Mouse (Mus musculus) spleen, embryonic (tissue): ENCODE data around the gene Adora1.

Source experiments
- CTCF ChIA-PET: fragments of 350-600 bp; sonication (Branson Sonifier 250); formaldehyde crosslinking; loops from one replicate; lab custom pipeline; 2022; lab: Charles Lee

Adora1 gene

DNA sequence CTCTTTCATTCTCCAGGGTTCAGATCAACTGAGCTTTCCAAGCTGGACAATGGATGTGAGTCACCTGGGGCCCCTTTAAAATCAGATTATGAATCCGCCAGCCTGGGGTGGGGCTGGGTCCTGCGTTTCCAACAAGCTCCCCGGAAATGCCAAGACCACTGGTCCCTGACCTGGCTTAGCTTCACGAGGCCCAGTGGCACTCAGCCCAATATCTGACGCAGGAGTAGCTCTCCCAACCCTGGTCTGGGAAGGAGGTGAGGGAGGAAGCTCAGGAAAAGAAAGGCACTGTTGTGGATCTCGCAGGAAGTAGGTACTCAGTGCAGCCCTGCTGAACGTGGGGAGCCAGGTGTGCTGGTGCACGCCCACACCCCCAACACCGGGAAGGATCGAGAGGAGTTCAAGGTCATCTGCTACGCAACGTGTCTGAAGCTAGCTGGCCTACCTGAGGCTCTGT lies 18.2 kb downstream of the Adora1 start:
- CTCF ChIA-PET, result interaction anchor here (0.6 kb wide), 1 partner anchor 78 kb away, joined by 14 read pairs; no protein-coding TSS in a partner anchor

DNA sequence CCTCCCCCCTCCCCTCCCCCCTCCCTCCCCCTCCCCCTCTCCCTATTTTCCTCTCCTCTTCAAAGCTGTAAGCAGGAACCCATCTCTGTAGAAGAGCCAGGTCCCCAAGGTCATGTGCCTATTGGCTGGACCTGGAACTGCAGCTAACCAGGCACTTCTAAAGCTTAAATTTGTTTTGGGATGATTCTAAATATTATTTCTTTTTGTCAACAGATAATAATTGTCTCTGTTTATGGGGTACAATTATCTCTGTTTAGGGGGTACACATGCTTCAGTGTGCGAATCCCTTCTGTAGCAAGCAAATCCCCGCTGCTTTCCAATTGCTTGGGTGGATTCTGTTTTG lies 18.6 kb downstream of the Adora1 start:
- CTCF ChIA-PET, result interaction anchor here (0.6 kb wide), 1 partner anchor 77 kb away, joined by 14 read pairs; no protein-coding TSS in a partner anchor

- CTCF ChIA-PET, result interaction anchor here (0.6 kb wide), 1 partner anchor 77 kb away, joined by 14 read pairs; no protein-coding TSS in a partner anchor
These were observed 19.2 kb downstream of the Adora1 start for GRCm38 (mm10) chr1:134215751-134216628.

GRCm38 (mm10) chr1:134215059-134215458 lies 20.2 kb downstream of the Adora1 start:
- CTCF ChIA-PET, result no interaction called here

GRCm38 (mm10) chr1:134213405-134213804 lies 21.8 kb downstream of the Adora1 start:
- CTCF ChIA-PET, result no interaction called here

DNA sequence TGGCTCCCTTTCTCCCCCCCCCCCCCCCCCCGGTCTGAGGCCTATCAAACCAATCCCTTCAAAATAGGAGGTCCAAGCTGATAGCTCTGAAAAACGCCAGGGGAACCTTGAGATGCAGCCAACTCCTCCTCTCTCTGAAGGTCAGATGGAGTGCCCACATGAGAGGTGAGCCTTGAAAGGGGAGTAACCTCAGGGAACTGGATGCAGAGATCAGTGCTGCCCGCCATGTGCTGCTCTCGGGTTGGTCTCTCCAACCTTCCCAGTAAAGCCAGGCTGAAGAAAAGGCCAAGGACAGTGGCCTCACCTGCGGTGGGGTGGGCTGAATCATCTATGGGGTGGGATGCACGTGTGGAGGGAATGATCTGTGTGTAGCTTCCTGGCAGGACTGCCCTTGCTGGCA lies 22.9 kb downstream of the Adora1 start:
- CTCF ChIA-PET, result interaction anchor here (0.6 kb wide), 1 partner anchor 14 kb away, joined by 8 read pairs; no protein-coding TSS in a partner anchor

- CTCF ChIA-PET, result no interaction called here
These were observed 23.6 kb downstream of the Adora1 start for GRCm38 (mm10) chr1:134211631-134212030.

DNA sequence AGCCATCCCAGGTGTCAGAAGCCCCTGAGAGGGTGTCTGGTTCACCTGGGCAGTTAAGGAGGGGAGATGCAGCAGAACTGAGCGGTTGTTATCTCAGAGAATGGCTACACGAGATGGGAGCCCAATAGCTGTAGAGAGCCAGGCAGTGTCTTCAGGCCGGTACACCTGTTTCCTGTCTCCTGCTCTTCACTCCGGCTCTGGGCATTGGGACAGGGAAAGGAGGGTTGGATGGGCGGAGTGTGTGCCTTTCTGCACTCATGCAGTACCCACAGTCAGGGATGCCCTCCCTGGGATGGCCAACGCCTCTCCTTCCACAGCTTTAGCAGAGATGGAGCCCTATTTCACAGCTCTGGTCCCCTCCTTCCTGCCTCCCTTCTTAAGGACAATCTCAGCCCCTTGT lies 24.2 kb downstream of the Adora1 start:
- CTCF ChIA-PET, result no interaction called here

DNA sequence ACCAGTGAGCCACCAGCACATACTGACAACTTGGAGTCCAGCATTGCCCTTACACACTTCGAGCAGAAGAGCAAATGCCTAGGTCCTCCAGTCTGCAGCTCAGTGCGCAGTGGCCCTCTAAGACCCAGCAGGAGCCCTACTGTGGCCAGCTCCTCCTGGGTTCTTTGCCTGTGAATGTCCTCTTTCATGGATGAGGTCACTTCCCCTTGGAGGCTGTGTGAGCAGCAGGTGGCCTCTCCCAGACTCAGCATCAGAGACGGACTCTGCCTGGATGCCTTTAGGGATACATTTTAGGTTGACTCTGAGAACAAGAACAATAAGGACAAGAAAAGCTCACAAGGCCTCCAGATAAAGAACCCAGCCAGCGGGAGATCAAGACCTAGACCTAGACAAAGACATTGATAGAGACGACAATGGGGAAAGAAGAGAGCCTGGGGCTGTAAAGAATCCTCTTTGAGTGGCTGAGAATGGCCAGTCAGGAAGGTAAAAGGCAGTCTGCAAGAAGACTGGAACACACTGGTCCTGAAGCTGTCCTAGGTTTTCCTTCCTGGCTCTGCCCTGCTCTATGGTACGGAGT lies 25.0 kb downstream of the Adora1 start:
- CTCF ChIA-PET, result no interaction called here

- CTCF ChIA-PET, result no interaction called here
These were observed 29.1 kb downstream of the Adora1 start for GRCm38 (mm10) chr1:134206085-134206484.

- CTCF ChIA-PET, result no interaction called here
These were observed 29.8 kb downstream of the Adora1 start for GRCm38 (mm10) chr1:134205296-134206018.

- CTCF ChIA-PET, result no interaction called here
These were observed 31.0 kb downstream of the Adora1 start for GRCm38 (mm10) chr1:134204230-134204629.

DNA sequence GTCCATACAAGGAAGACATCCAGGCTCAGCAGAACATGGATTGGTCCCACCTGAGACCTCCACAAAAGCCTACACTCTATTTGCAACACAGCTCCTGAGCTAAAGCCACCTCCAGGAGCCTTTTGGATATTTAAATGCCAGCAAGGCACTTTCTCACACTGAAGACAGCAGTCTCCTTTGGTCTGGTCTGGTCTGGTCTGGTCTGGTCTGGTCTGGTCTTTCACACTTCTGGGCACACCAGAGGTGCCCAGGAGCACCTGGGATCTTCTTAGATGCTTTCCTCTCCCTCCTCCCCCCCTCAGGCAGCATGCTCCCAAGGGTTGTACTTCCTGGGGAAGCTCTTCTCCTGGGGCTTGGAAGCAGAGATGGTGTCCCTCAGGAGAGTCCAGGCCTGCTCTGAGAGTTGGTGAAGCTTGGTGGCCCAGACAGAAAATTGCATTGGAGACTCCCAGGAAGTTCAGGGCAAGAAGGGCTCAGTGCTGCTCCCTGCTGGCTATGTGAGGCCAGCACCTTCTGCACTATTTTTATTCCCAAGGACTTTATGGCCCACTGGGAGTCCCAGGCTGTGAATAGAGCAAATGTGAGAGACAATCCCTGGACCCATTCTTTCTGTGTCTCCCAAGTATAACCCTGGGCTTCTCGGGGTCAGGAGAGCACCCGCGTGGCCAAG lies 33.3 kb downstream of the Adora1 start:
- CTCF ChIA-PET, result no interaction called here

DNA sequence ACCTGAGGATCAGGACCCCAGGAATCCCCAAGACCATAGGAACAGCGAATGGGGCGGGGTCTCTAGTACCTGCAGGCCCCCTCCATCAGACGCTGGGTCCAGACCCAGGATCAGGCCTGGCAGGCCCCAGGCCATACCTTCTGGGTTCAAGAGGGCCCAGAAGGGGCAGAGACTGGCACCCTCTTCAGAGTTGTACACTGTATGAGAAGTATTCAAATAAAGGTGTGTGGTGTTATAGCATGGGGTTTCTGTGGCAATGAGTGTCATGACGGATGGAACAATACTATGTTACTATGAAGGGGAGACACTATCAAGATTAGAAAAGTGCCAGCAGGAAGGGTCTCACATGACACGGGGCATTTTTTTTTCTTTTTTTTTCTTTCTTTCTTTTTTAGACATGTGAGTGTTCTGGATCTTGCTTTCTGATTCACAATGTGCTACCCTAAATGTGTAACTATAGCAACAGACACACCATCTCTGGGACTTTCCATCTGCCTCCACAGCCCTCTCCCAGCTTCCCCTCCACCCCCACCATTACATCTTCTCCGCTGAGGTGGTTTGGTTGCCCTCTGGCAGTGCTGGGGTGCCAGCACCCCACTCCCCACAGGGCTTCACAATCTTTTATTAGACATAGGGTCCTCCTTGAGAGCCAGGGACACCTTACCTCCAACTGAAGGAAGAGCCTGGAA lies 34.1 kb downstream of the Adora1 start:
- CTCF ChIA-PET, result no interaction called here

GRCm38 (mm10) chr1:134200481-134200880 lies 34.8 kb downstream of the Adora1 start:
- CTCF ChIA-PET, result interaction anchor here (0.7 kb wide), 1 partner anchor 44 kb away, joined by 3 read pairs; no protein-coding TSS in a partner anchor

GRCm38 (mm10) chr1:134198197-134198995 lies 36.8 kb downstream of the Adora1 start:
- CTCF ChIA-PET, result interaction anchor here (0.5 kb wide), 1 partner anchor 14 kb away, joined by 8 read pairs; no protein-coding TSS in a partner anchor

GRCm38 (mm10) chr1:134197325-134197982 lies 37.8 kb downstream of the Adora1 start:
- CTCF ChIA-PET, result no interaction called here

GRCm38 (mm10) chr1:134196386-134196785 lies 38.8 kb downstream of the Adora1 start:
- CTCF ChIA-PET, result interaction anchor here (0.8 kb wide), 1 partner anchor 47 kb away, joined by 3 read pairs; no protein-coding TSS in a partner anchor

DNA sequence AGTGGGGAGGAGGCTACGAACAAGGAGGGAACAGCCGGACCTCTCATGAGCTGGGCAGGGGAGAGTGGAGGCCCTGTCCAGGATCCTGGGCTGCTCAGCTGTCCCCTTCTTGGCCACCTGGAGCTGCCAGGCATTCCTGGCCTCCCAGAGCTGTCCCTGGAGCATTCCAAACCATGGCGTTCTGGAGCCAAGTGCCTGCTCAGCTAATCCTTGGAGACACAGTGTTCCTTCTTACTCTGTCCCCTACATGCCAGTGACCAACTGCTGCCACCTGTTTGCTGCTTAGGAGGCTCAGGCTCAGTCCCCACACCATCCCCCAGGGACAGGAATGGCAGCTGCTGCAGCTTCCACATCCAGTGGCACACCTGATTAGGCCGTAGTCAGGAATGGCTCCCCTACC lies 39.3 kb downstream of the Adora1 start:
- CTCF ChIA-PET, result interaction anchor here (0.6 kb wide), 1 partner anchor 134 kb away, joined by 3 read pairs; no protein-coding TSS in a partner anchor
